Mouse (Mus musculus) kidney, embryonic 14.5 days (tissue): ENCODE results near the gene A430078G23Rik. TPM values are rescaled to one million over a fixed set of nuclear protein-coding genes. Genes with fewer than 3 reads are reported as not detected.
A peak's percentile ranks its signal among the peaks of the same experiment; 100 is the strongest.
"Not testable (repeated sequence)": the region's sequence is repeated elsewhere in the genome, so short reads cannot be mapped to it uniquely, and the experiment has no call there.

Source experiments
- ATAC-seq: fragments of 200-750 bp; cut with Nextera tagmentation; 2 replicates; pipeline ENCODE4 v1.8.0; 2017; ENCODE audit warnings: moderate number of reproducible peaks, mild to moderate bottlenecking, moderate TSS enrichment, moderate library complexity; ENCODE audit not compliant: low FRiP score, low TSS enrichment
- H3K27ac ChIP-seq: fragments of 300-500 bp; sonication (generic); 2 replicates; pipeline ENCODE4 v1.5.1; 2014; ENCODE audit warnings: low read depth, mild to moderate bottlenecking, low read length, moderate library complexity, mixed read lengths
- H3K27me3 ChIP-seq: fragments of 300-500 bp; sonication (generic); 2 replicates; pipeline ENCODE4 v1.6.1; 2014; ENCODE audit warnings: mild to moderate bottlenecking, low read length; ENCODE audit not compliant: control insufficient read depth, insufficient read depth
- H3K36me3 ChIP-seq: fragments of 300-500 bp; sonication (generic); 2 replicates; pipeline ENCODE4 v1.6.1; 2014; ENCODE audit warnings: low read length, mixed read lengths; ENCODE audit not compliant: control insufficient read depth, insufficient read depth
- H3K4me1 ChIP-seq: fragments of 300-500 bp; sonication (generic); 2 replicates; pipeline ENCODE4 v1.6.1; 2014; ENCODE audit warnings: low read length, mixed read lengths; ENCODE audit not compliant: control insufficient read depth, insufficient read depth
- H3K4me2 ChIP-seq: fragments of 300-500 bp; sonication (generic); replicated peaks from 2 replicates; pipeline ENCODE4 v1.6.1; 2014; ENCODE audit warnings: low read depth, mild to moderate bottlenecking, low read length
- H3K4me3 ChIP-seq: fragments of 300-500 bp; sonication (generic); 2 replicates; pipeline ENCODE4 v1.5.1; 2014; ENCODE audit warnings: mild to moderate bottlenecking, low read length
- H3K9ac ChIP-seq: fragments of 300-500 bp; sonication (generic); 2 replicates; pipeline ENCODE4 v1.6.1; 2014; ENCODE audit warnings: low read depth, mild to moderate bottlenecking, low read length, moderate library complexity
- H3K9me3 ChIP-seq: fragments of 300-500 bp; sonication (generic); 2 replicates; pipeline ENCODE4 v1.6.1; 2016; ENCODE audit warnings: low read length; ENCODE audit not compliant: control insufficient read depth
- WGBS: fragments of 180-500 bp; shearing (Covaris S2); extraction: QIAGEN DNeasy Blood & Tissue Kit; methylation state at CpG from one replicate; pipeline ENCODE4 v1.1.7; 2014; 5-methylcytosine and 5-hydroxymethylcytosine counted together
- polyA plus RNA-seq: library from polyadenylated mRNA; unstranded; fragments of >200 nt; fragmentation: Nextera tagmentation; extraction: Ambion mirVana; gene quantifications from 2 replicates; pipeline ENCODE4 v1.2.1, GENCODE M21; 2014

A430078G23Rik gene
- polyA plus RNA-seq, 1 experiment from 2014 or later = not detected

GRCm38 (mm10) chr8:3324253-3324652 lies 29.0 kb upstream of the A430078G23Rik start:
- Histone ChIP-seq H3K27ac (no peak overlapping the region), H3K36me3 (no peaks in the 10 kb centered on the region), H3K4me1 (no peaks in the 10 kb centered on the region), H3K27me3 (no peaks in the 10 kb centered on the region), H3K9ac (no peak overlapping the region), H3K4me3 (no peak overlapping the region), H3K4me2 (no peak overlapping the region), H3K9me3 (no peaks in the 10 kb centered on the region)
- 93% methylated on average over 2 of the region's 2 CpGs for WGBS
- no peak for ATAC-seq

GRCm38 (mm10) chr8:3327056-3327455 lies 26.2 kb upstream of the A430078G23Rik start:
- Histone ChIP-seq H3K27me3 (no peaks in the 10 kb centered on the region), H3K9me3 (no peaks in the 10 kb centered on the region), H3K9ac (no peak overlapping the region), H3K4me3 (no peak overlapping the region), H3K36me3 (no peaks in the 10 kb centered on the region), H3K4me1 (no peaks in the 10 kb centered on the region), H3K27ac (no peak overlapping the region), H3K4me2 (no peak overlapping the region)
- WGBS = 80% methylated on average over 1 of the region's 1 CpGs
- ATAC-seq = no peak

GRCm38 (mm10) chr8:3327538-3328245 lies 25.5 kb upstream of the A430078G23Rik start:
- Histone ChIP-seq H3K9me3 (no peaks in the 10 kb centered on the region), H3K4me1 (no peaks in the 10 kb centered on the region), H3K27me3 (no peaks in the 10 kb centered on the region), H3K36me3 (no peaks in the 10 kb centered on the region), H3K4me3 (no peak overlapping the region), H3K4me2 (no peak overlapping the region), H3K27ac (no peak overlapping the region), H3K9ac (no peak overlapping the region)
- ATAC-seq = no peak
- 74% methylated on average over 8 of the region's 8 CpGs for WGBS

- Histone ChIP-seq H3K27ac (no peak overlapping the region), H3K4me3 (no peak overlapping the region), H3K9me3 (no peaks in the 10 kb centered on the region), H3K4me2 (no peak overlapping the region), H3K36me3 (no peaks in the 10 kb centered on the region), H3K27me3 (no peaks in the 10 kb centered on the region), H3K4me1 (no peaks in the 10 kb centered on the region), H3K9ac (no peak overlapping the region)
- ATAC-seq = no peak
- WGBS = 48% methylated on average over 6 of the region's 6 CpGs
Observed at GRCm38 (mm10) chr8:3330662-3331061, 22.6 kb upstream of the A430078G23Rik start.

- Histone ChIP-seq H3K27ac (no peak overlapping the region), H3K4me2 (no peak overlapping the region), H3K9me3 (no peaks in the 10 kb centered on the region), H3K36me3 (no peaks in the 10 kb centered on the region), H3K4me1 (no peaks in the 10 kb centered on the region), H3K9ac (no peak overlapping the region), H3K27me3 (no peaks in the 10 kb centered on the region), H3K4me3 (no peak overlapping the region)
- no peak for ATAC-seq
- whole genome bisulfite sequencing = 69% methylated on average over 2 of the region's 2 CpGs
Observed at GRCm38 (mm10) chr8:3331692-3332091, 21.5 kb upstream of the A430078G23Rik start.

GRCm38 (mm10) chr8:3335881-3336280 lies 17.3 kb upstream of the A430078G23Rik start:
- Histone ChIP-seq H3K4me3 (no peak overlapping the region), H3K4me2 (no peak overlapping the region), H3K27me3 (no peaks in the 10 kb centered on the region), H3K4me1 (no peaks in the 10 kb centered on the region), H3K9ac (no peak overlapping the region), H3K36me3 (no peaks in the 10 kb centered on the region), H3K9me3 (no peaks in the 10 kb centered on the region), H3K27ac (no peak overlapping the region)
- no peak for ATAC-seq
- 72% methylated on average over 1 of the region's 1 CpGs for WGBS

GRCm38 (mm10) chr8:3336658-3337524 lies 16.3 kb upstream of the A430078G23Rik start:
- no peaks in the 10 kb centered on the region for H3K9me3 ChIP-seq
- H3K4me3 ChIP-seq = no peak overlapping the region
- 64% methylated on average over 9 of the region's 9 CpGs for WGBS
- no peaks in the 10 kb centered on the region for H3K27me3 ChIP-seq
- H3K27ac ChIP-seq = no peak overlapping the region
- ATAC-seq = peak; percentile 77
- H3K36me3 ChIP-seq = no peaks in the 10 kb centered on the region
- H3K4me1 ChIP-seq = no peaks in the 10 kb centered on the region
- no peak overlapping the region for H3K9ac ChIP-seq
- H3K4me2 ChIP-seq = no peak overlapping the region

GRCm38 (mm10) chr8:3337525-3337824 lies 15.7 kb upstream of the A430078G23Rik start:
- not testable (repeated sequence) for H3K4me1 ChIP-seq, H3K4me2 ChIP-seq, H3K27ac ChIP-seq, H3K36me3 ChIP-seq, ATAC-seq, H3K9me3 ChIP-seq, H3K4me3 ChIP-seq, H3K9ac ChIP-seq, H3K27me3 ChIP-seq
- WGBS = 89% methylated on average over 3 of the region's 3 CpGs

GRCm38 (mm10) chr8:3337971-3338370 lies 15.2 kb upstream of the A430078G23Rik start:
- Histone ChIP-seq H3K9me3 (no peaks in the 10 kb centered on the region), H3K9ac (no peak overlapping the region), H3K36me3 (no peaks in the 10 kb centered on the region), H3K4me3 (no peak overlapping the region), H3K4me2 (no peak overlapping the region), H3K27me3 (no peaks in the 10 kb centered on the region), H3K27ac (no peak overlapping the region), H3K4me1 (no peaks in the 10 kb centered on the region)
- WGBS = 97% methylated on average over 11 of the region's 11 CpGs
- ATAC-seq = no peak
